Mouse (Mus musculus): ENCODE measurements around the gene Adal.
"Not testable (repeated sequence)": the region's sequence is repeated elsewhere in the genome, so short reads cannot be mapped to it uniquely, and the experiment has no call there.

The Adal gene

GRCm38 (mm10) chr2:121140018-121140882, at the start of gene Adal, which contains the start of gene Lcmt2:
TSS of gene Adal (plus strand) at chr2:121140428.
TSS of gene Lcmt2 (minus strand) at chr2:121140653.
- DNase-seq (ENCODE audit: low spot score), result peak; percentile 41

- DNase-seq (ENCODE audit: low spot score), result no peak
These were observed 38.2 kb upstream of the Adal start for GRCm38 (mm10) chr2:121102051-121102450.

- no peak for DNase-seq (ENCODE audit: low spot score)
These were observed 34.3 kb upstream of the Adal start for GRCm38 (mm10) chr2:121105940-121106339.

- DNase-seq (ENCODE audit: low spot score), result no peak
These were observed 30.5 kb upstream of the Adal start, which contains the start of gene Tgm7 for GRCm38 (mm10) chr2:121109695-121110094. TSS of gene Tgm7 (minus strand) at chr2:121109795.

- DNase-seq (ENCODE audit: low spot score), result no peak
These were observed 24.8 kb upstream of the Adal start for GRCm38 (mm10) chr2:121115418-121115817.

GRCm38 (mm10) chr2:121119260-121119659, 21.0 kb upstream of the Adal start:
- no peak for DNase-seq (ENCODE audit: low spot score)

- not testable (repeated sequence) for DNase-seq (ENCODE audit: low spot score)
These were observed 13.9 kb upstream of the Adal start for GRCm38 (mm10) chr2:121126302-121126701.

GRCm38 (mm10) chr2:121127536-121127935, 12.7 kb upstream of the Adal start:
- DNase-seq (ENCODE audit: low spot score), result no peak

- DNase-seq (ENCODE audit: low spot score), result no peak
These were observed 11.2 kb upstream of the Adal start for GRCm38 (mm10) chr2:121128865-121129620.

- no peak for DNase-seq (ENCODE audit: low spot score)
These were observed 7.4 kb upstream of the Adal start for GRCm38 (mm10) chr2:121132822-121133221.

- DNase-seq (ENCODE audit: low spot score), result no peak
These were observed 2.9 kb upstream of the Adal start for GRCm38 (mm10) chr2:121137371-121137770.

- no peak for DNase-seq (ENCODE audit: low spot score)
These were observed 786 bp upstream of the Adal start for GRCm38 (mm10) chr2:121139266-121140017.

- no peak for DNase-seq (ENCODE audit: low spot score)
These were observed 1.2 kb downstream of the Adal start for GRCm38 (mm10) chr2:121141216-121142035.

- no peak for DNase-seq (ENCODE audit: low spot score)
These were observed 2.2 kb downstream of the Adal start for GRCm38 (mm10) chr2:121142415-121142814.

GRCm38 (mm10) chr2:121149679-121150078, 9.5 kb downstream of the Adal start:
- no peak for DNase-seq (ENCODE audit: low spot score)

GRCm38 (mm10) chr2:121153100-121153499, 12.9 kb downstream of the Adal start:
- no peak for DNase-seq (ENCODE audit: low spot score)

GRCm38 (mm10) chr2:121169173-121169572, 28.9 kb downstream of the Adal start:
- no peak for DNase-seq (ENCODE audit: low spot score)

GRCm38 (mm10) chr2:121169902-121170301, 29.7 kb downstream of the Adal start:
- no peak for DNase-seq (ENCODE audit: low spot score)

- DNase-seq (ENCODE audit: low spot score), result no peak
These were observed 30.3 kb downstream of the Adal start, which contains the start of gene Tubgcp4 for GRCm38 (mm10) chr2:121170481-121170971. TSS of gene Tubgcp4 (plus strand) at chr2:121170654.

- DNase-seq (ENCODE audit: low spot score), result peak; percentile 66
These were observed 30.9 kb downstream of the Adal start, which contains the start of gene Zscan29 for GRCm38 (mm10) chr2:121170980-121171742. TSS of gene Zscan29 (minus strand) at chr2:121171125.
